Comparison of ENCODE assay signal across 33 mouse cellular contexts in genomic region chr5:115002781-115003180, GRCm38 (mm10). TPM values are rescaled to one million over a fixed set of nuclear protein-coding genes. Genes with fewer than 3 reads are reported as not detected.
DNase-seq lines count a peak whose midpoint lies in the region; ATAC-seq and TF ChIP-seq lines count a peak whose summit lies in the region.
"Had no signal": no experiment of that assay in that cellular context is flagged by ENCODE, and none has a peak within 500 bp of the region (broad histone marks: within the 10 kb centered on the region; RNA-seq: fewer than 3 reads in every experiment).

No protein-coding gene starts in this region.

- 0 out of 2 replicates have a peak, but pooled peaks cover 5% of the 10 kb centered on the region for H3K27me3 ChIP-seq in kidney, embryonic 15.5 days
- H3K27me3 ChIP-seq: embryonic facial prominence, embryonic 12.5 days; neural tube, embryonic 12.5 days had no signal

- intact Hi-C loops in gastrocnemius, postnatal 36 days (cut with DNase I), result no loop called here
- intact Hi-C loops in left cerebral cortex, adult 2 months (cut with DNase I), result no loop called here

- 39% methylated on average over 6 of the region's 6 CpGs for WGBS in kidney, embryonic 15.5 days

- no peak for TF ChIP-seq CTCF in left cerebral cortex, adult 2 months (IDR thresholded peaks at IDR 0.05)

- H3K36me3 ChIP-seq in kidney, embryonic 15.5 days, result no peaks in the 10 kb centered on the region
- H3K36me3 ChIP-seq: embryonic facial prominence, embryonic 12.5 days; midbrain, embryonic 10.5 days; neural tube, embryonic 12.5 days had no signal

- peaks cover 12% of the 10 kb centered on the region for H3K4me1 ChIP-seq in kidney, embryonic 15.5 days
- H3K4me1 ChIP-seq: embryonic facial prominence, embryonic 12.5 days; midbrain, embryonic 10.5 days; neural tube, embryonic 12.5 days had no signal

- H3K4me3 ChIP-seq in kidney, embryonic 15.5 days (replicated peaks), result no peak overlapping the region
- no peak overlapping the region for H3K4me3 ChIP-seq in left cerebral cortex, adult 2 months
- H3K4me3 ChIP-seq: embryonic facial prominence, embryonic 12.5 days; midbrain, embryonic 10.5 days; myocyte; neural tube, embryonic 12.5 days had no signal

- DNase-seq in gastrocnemius, adult 18-20 months (ENCODE audit: low spot score), result peak; percentile 70
- DNase-seq in gastrocnemius, postnatal 36 days, result no peak
- no peak for DNase-seq in kidney, postnatal 4 days
- peak; percentile 29 for DNase-seq in 3T3-L1 (ENCODE audit: low read depth, low spot score)
- peak; percentile 44 for DNase-seq in gastrocnemius, postnatal 25 days
- no peak for DNase-seq in retina, embryonic 14.5 days (ENCODE audit: low spot score)
- DNase-seq in left cerebral cortex, adult 2 months (ENCODE audit: extremely low spot score in 1 of 2, low spot score in 2 of 2), result no peak
- DNase-seq: adrenal gland, postnatal 14 days; cerebellum, adult 11 months; cerebellum, adult 9-10 months; cerebellum, postnatal 36 days; embryo, embryonic 11 days; forebrain, postnatal 0 days; heart, postnatal 14 days; kidney, adult 8-10 months; kidney, postnatal 10 days; layer of hippocampus, adult 9-11 months; lung, adult 18-20 months; thymus, postnatal 14 days had no signal

- no peak overlapping the region for H3K27ac ChIP-seq in kidney, embryonic 15.5 days
- H3K27ac ChIP-seq in left cerebral cortex, adult 2 months, result no peak overlapping the region
- H3K27ac ChIP-seq: embryonic facial prominence, embryonic 12.5 days; macrophage; midbrain, embryonic 10.5 days; neural tube, embryonic 12.5 days had no signal

- no peak overlapping the region for H3K9ac ChIP-seq in kidney, embryonic 15.5 days
- H3K9ac ChIP-seq: embryonic facial prominence, embryonic 12.5 days; forebrain, postnatal 0 days; neural tube, embryonic 12.5 days had no signal

- ATAC-seq in kidney, embryonic 15.5 days (replicated peaks; ENCODE audit: low FRiP score), result no peak
- ATAC-seq: forebrain, postnatal 0 days; hindbrain, embryonic 16.5 days; lung, postnatal 0 days; midbrain, embryonic 16.5 days had no signal

- 0 out of 2 replicates have a peak overlapping the region, but pooled peaks have one; percentile 3 for H3K4me2 ChIP-seq in kidney, embryonic 15.5 days
- H3K4me2 ChIP-seq: embryonic facial prominence, embryonic 12.5 days; neural tube, embryonic 12.5 days had no signal

- no peaks in the 10 kb centered on the region for H3K9me3 ChIP-seq in kidney, embryonic 15.5 days (replicated peaks)
- H3K9me3 ChIP-seq: embryonic facial prominence, embryonic 12.5 days; midbrain, embryonic 10.5 days; neural tube, embryonic 12.5 days had no signal

RNA-seq across cellular contexts. Expression of gene Sppl3, which starts 8.2 kb away (rescaled TPM):
- 10 to 100 TPM; 17.7 to 20.4 TPM for total RNA-seq in gastrocnemius, adult 18-20 months (2021)
- 10 to 100 TPM; 19.6 to 21.3 TPM for total RNA-seq in gastrocnemius, postnatal 36 days (2021)
- polyA plus RNA-seq in kidney, embryonic 15.5 days (2015; fragmentation: Nextera tagmentation; extraction: Ambion mirVana), result 13.6 and 14.8 TPM in 2 replicates
- 10 to 100 TPM; 19.6 to 20.3 TPM for total RNA-seq in gastrocnemius, postnatal 25 days (2021)
- total RNA-seq in left cerebral cortex, adult 2 months (2021), result 10 to 100 TPM; 85.2 to 87.0 TPM

RNA-seq across cellular contexts. Expression of gene Hnf1a, which starts 31.9 kb away (rescaled TPM):
- not detected for total RNA-seq in gastrocnemius, adult 18-20 months (2021)
- not detected for total RNA-seq in gastrocnemius, postnatal 36 days (2021)
- 12.0 and 13.9 TPM in 2 replicates for polyA plus RNA-seq in kidney, embryonic 15.5 days (2015; fragmentation: Nextera tagmentation; extraction: Ambion mirVana)
- total RNA-seq in gastrocnemius, postnatal 25 days (2021), result not detected
- total RNA-seq in left cerebral cortex, adult 2 months (2021), result not detected
- total RNA-seq: forebrain, postnatal 0 days; heart, adult 8-10 months; left cerebral cortex, postnatal 14 days had no signal
- polyA plus RNA-seq: forebrain, postnatal 0 days; heart, embryonic 14.5 days; hindbrain, embryonic 11.5 days; hindbrain, embryonic 16.5 days; limb, embryonic 11.5 days; lung, postnatal 0 days; macrophage; myocyte had no signal

Comparison
In these comparisons a context has a peak if more than half of its experiments do, and no peak if none do; other contexts are left out.
1. DNase-seq: peak in gastrocnemius, adult 18-20 months (single experiment), 3T3-L1 (single experiment) and gastrocnemius, postnatal 25 days (single experiment); none in gastrocnemius, postnatal 36 days (0 of 2), kidney, postnatal 4 days (0 of 2), retina, embryonic 14.5 days (single experiment) and left cerebral cortex, adult 2 months (0 of 2).